Mouse (Mus musculus) kidney, embryonic 15.5 days (tissue): ENCODE results near the gene Lgr6. TPM values are rescaled to one million over a fixed set of nuclear protein-coding genes. Genes with fewer than 3 reads are reported as not detected.

ENCODE experiments used
- ATAC-seq: fragments of 200-750 bp; cut with Nextera tagmentation; replicated peaks from 2 replicates; pipeline ENCODE4 v1.8.0; 2017; ENCODE audit warnings: moderate TSS enrichment; ENCODE audit not compliant: low FRiP score
- H3K27ac ChIP-seq: fragments of 300-500 bp; sonication (generic); 2 replicates; pipeline ENCODE4 v1.5.1; 2015; ENCODE audit warnings: mild to moderate bottlenecking, inconsistent platforms
- H3K27me3 ChIP-seq: fragments of 300-500 bp; sonication (generic); 2 replicates; pipeline ENCODE4 v1.6.1; 2015; ENCODE audit warnings: inconsistent platforms
- H3K36me3 ChIP-seq: fragments of 300-500 bp; sonication (generic); 2 replicates; pipeline ENCODE4 v1.6.1; 2015; ENCODE audit warnings: inconsistent platforms
- H3K4me1 ChIP-seq: fragments of 300-500 bp; sonication (generic); 2 replicates; pipeline ENCODE4 v1.6.1; 2015; ENCODE audit warnings: inconsistent platforms
- H3K4me2 ChIP-seq: fragments of 300-500 bp; sonication (generic); 2 replicates; pipeline ENCODE4 v1.6.1; 2015; ENCODE audit warnings: moderate library complexity, mild to moderate bottlenecking, inconsistent platforms
- H3K4me3 ChIP-seq: fragments of 300-500 bp; sonication (generic); replicated peaks from 2 replicates; pipeline ENCODE4 v1.5.1; 2015; ENCODE audit warnings: mild to moderate bottlenecking, inconsistent platforms
- H3K9ac ChIP-seq: fragments of 300-500 bp; sonication (generic); 2 replicates; pipeline ENCODE4 v1.6.1; 2015; ENCODE audit warnings: mild to moderate bottlenecking, inconsistent platforms
- H3K9me3 ChIP-seq: fragments of 300-500 bp; sonication (generic); replicated peaks from 2 replicates; pipeline ENCODE4 v1.6.1; 2016; ENCODE audit warnings: inconsistent platforms
- WGBS: fragments of 180-500 bp; shearing (Covaris S2); methylation state at CpG from one replicate; pipeline ENCODE4 v1.1.7; 2015; ENCODE audit warnings: mixed read lengths; 5-methylcytosine and 5-hydroxymethylcytosine counted together
- polyA plus RNA-seq: library from polyadenylated mRNA; unstranded; fragments of >200 nt; fragmentation: Nextera tagmentation; extraction: Ambion mirVana; gene quantifications from 2 replicates; pipeline ENCODE4 v1.2.1, GENCODE M21; 2015

Lgr6 gene
- polyA plus RNA-seq, 1 experiment from 2014 or later, result 1.1 TPM

GRCm38 (mm10) chr1:135095189-135095588 lies 9.9 kb downstream of the Lgr6 start:
- Histone ChIP-seq H3K27me3 (peaks cover 35% of the 10 kb centered on the region), H3K27ac (no peak overlapping the region), H3K4me2 (no peak overlapping the region), H3K9ac (no peak overlapping the region), H3K4me3 (no peak overlapping the region), H3K9me3 (no peaks in the 10 kb centered on the region), H3K36me3 (no peaks in the 10 kb centered on the region), H3K4me1 (peaks cover 7% of the 10 kb centered on the region)
- WGBS, result 40% methylated on average over 7 of the region's 7 CpGs
- no peak for ATAC-seq

- Histone ChIP-seq H3K4me1 (peaks cover 5% of the 10 kb centered on the region; the same call in 1 of the 2 replicates), H3K27ac (no peak overlapping the region), H3K4me3 (no peak overlapping the region), H3K4me2 (no peak overlapping the region), H3K9ac (no peak overlapping the region), H3K36me3 (no peaks in the 10 kb centered on the region), H3K9me3 (no peaks in the 10 kb centered on the region), H3K27me3 (peaks cover 38% of the 10 kb centered on the region)
- ATAC-seq, result no peak
- 65% methylated on average over 7 of the region's 7 CpGs for WGBS
Observed at GRCm38 (mm10) chr1:135094723-135095122, 10.4 kb downstream of the Lgr6 start.

GRCm38 (mm10) chr1:135090914-135091313 lies 14.2 kb downstream of the Lgr6 start:
- Histone ChIP-seq H3K27me3 (peaks cover 46% of the 10 kb centered on the region), H3K9ac (no peak overlapping the region), H3K4me2 (no peak overlapping the region), H3K36me3 (no peaks in the 10 kb centered on the region), H3K9me3 (no peaks in the 10 kb centered on the region), H3K27ac (no peak overlapping the region), H3K4me1 (peaks cover 5% of the 10 kb centered on the region; the same call in 1 of the 2 replicates), H3K4me3 (no peak overlapping the region)
- 39% methylated on average over 3 of the region's 3 CpGs for WGBS
- no peak; the same call in 1 of the 2 replicates for ATAC-seq

GRCm38 (mm10) chr1:135089626-135090025 lies 15.4 kb downstream of the Lgr6 start:
- Histone ChIP-seq H3K9me3 (no peaks in the 10 kb centered on the region), H3K4me1 (peaks cover 11% of the 10 kb centered on the region), H3K36me3 (no peaks in the 10 kb centered on the region), H3K27ac (no peak overlapping the region), H3K9ac (no peak overlapping the region), H3K4me3 (no peak overlapping the region), H3K4me2 (no peak overlapping the region), H3K27me3 (peaks cover 59% of the 10 kb centered on the region)
- ATAC-seq, result no peak
- 72% methylated on average over 10 of the region's 10 CpGs for WGBS

GRCm38 (mm10) chr1:135087414-135087813 lies 17.7 kb downstream of the Lgr6 start:
- Histone ChIP-seq H3K9me3 (no peaks in the 10 kb centered on the region), H3K4me3 (no peak overlapping the region), H3K36me3 (no peaks in the 10 kb centered on the region), H3K27me3 (peaks cover 72% of the 10 kb centered on the region), H3K27ac (no peak overlapping the region), H3K4me1 (peaks cover 11% of the 10 kb centered on the region), H3K4me2 (no peak overlapping the region), H3K9ac (no peak overlapping the region)
- ATAC-seq, result no peak
- 71% methylated on average over 1 of the region's 1 CpGs for whole genome bisulfite sequencing

- H3K4me1 ChIP-seq, result peaks cover 9% of the 10 kb centered on the region
- no peaks in the 10 kb centered on the region for H3K9me3 ChIP-seq
- peaks cover 77% of the 10 kb centered on the region for H3K27me3 ChIP-seq
- no peak overlapping the region for H3K9ac ChIP-seq
- no peak for ATAC-seq
- 16% methylated on average over 7 of the region's 7 CpGs for WGBS
- no peak overlapping the region for H3K4me3 ChIP-seq
- H3K27ac ChIP-seq, result no peak overlapping the region
- no peak overlapping the region for H3K4me2 ChIP-seq
- H3K36me3 ChIP-seq, result no peaks in the 10 kb centered on the region
Observed at GRCm38 (mm10) chr1:135086015-135086414, 19.1 kb downstream of the Lgr6 start.

GRCm38 (mm10) chr1:135085296-135085871 lies 19.7 kb downstream of the Lgr6 start:
- WGBS, result 15% methylated on average over 28 of the region's 28 CpGs
- H3K36me3 ChIP-seq, result no peaks in the 10 kb centered on the region
- peaks cover 7% of the 10 kb centered on the region; the same call in 1 of the 2 replicates for H3K4me1 ChIP-seq
- no peaks in the 10 kb centered on the region for H3K9me3 ChIP-seq
- H3K9ac ChIP-seq, result no peak overlapping the region
- peak overlapping the region; percentile 16; the same call in 1 of the 2 replicates for H3K4me3 ChIP-seq
- peaks cover 75% of the 10 kb centered on the region for H3K27me3 ChIP-seq
- H3K4me2 ChIP-seq, result peak overlapping the region; percentile 48
- no peak for ATAC-seq
- no peak overlapping the region for H3K27ac ChIP-seq

DNA sequence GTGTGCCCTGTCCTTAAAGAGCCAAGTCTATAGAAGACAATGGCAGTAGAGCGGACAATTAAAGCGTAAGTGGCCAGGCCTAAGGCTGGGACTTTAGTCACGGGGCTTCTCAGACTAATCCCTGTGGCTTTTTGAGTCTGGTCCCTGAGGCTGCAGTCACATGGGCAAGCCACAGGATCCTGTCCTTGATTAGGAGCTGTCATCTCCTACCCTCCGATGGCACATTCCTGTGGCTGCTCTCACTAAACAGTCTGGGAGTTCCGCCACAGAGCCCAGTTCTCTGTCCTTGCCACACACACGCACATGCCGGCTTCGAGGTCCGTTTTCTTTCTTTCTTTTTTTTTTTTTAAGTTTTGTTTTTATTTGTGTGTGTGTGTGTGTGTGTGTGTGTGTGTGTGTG lies 21.6 kb downstream of the Lgr6 start:
- no peaks in the 10 kb centered on the region for H3K9me3 ChIP-seq
- H3K4me1 ChIP-seq, result peaks cover 7% of the 10 kb centered on the region; the same call in 1 of the 2 replicates
- H3K27me3 ChIP-seq, result peaks cover 58% of the 10 kb centered on the region
- no peak overlapping the region for H3K9ac ChIP-seq
- no peak overlapping the region for H3K27ac ChIP-seq
- no peak for ATAC-seq
- no peak overlapping the region for H3K4me3 ChIP-seq
- H3K36me3 ChIP-seq, result no peaks in the 10 kb centered on the region
- H3K4me2 ChIP-seq, result no peak overlapping the region
- WGBS, result 75% methylated on average over 9 of the region's 9 CpGs

- Histone ChIP-seq H3K36me3 (no peaks in the 10 kb centered on the region), H3K9ac (no peak overlapping the region), H3K27ac (no peak overlapping the region), H3K9me3 (no peaks in the 10 kb centered on the region), H3K4me3 (no peak overlapping the region), H3K27me3 (peaks cover 49% of the 10 kb centered on the region), H3K4me2 (no peak overlapping the region), H3K4me1 (peaks cover 7% of the 10 kb centered on the region; the same call in 1 of the 2 replicates)
- WGBS, result 77% methylated on average over 3 of the region's 3 CpGs
- no peak for ATAC-seq
Observed at GRCm38 (mm10) chr1:135082267-135082666, 22.8 kb downstream of the Lgr6 start.

GRCm38 (mm10) chr1:135079021-135079420 lies 26.1 kb downstream of the Lgr6 start:
- H3K27ac ChIP-seq, result no peak overlapping the region
- ATAC-seq, result no peak
- 38% methylated on average over 2 of the region's 2 CpGs for WGBS

GRCm38 (mm10) chr1:135076470-135076869 lies 28.6 kb downstream of the Lgr6 start:
- no peaks in the 10 kb centered on the region for H3K4me1 ChIP-seq
- no peak overlapping the region for H3K4me3 ChIP-seq
- H3K4me2 ChIP-seq, result no peak overlapping the region
- no peak overlapping the region for H3K27ac ChIP-seq
- H3K9ac ChIP-seq, result no peak overlapping the region
- no peaks in the 10 kb centered on the region for H3K9me3 ChIP-seq
- WGBS, result 55% methylated on average over 5 of the region's 5 CpGs
- ATAC-seq, result no peak
- H3K27me3 ChIP-seq, result peaks cover under 1% of the 10 kb centered on the region
- no peaks in the 10 kb centered on the region for H3K36me3 ChIP-seq

More at GRCm38 (mm10) chr1:135079021-135079420, 26.1 kb downstream of the Lgr6 start:
- Histone ChIP-seq H3K36me3 (no peaks in the 10 kb centered on the region), H3K27me3 (peaks cover 16% of the 10 kb centered on the region), H3K9me3 (no peaks in the 10 kb centered on the region), H3K4me2 (no peak overlapping the region), H3K4me3 (no peak overlapping the region), H3K9ac (no peak overlapping the region), H3K4me1 (no peaks in the 10 kb centered on the region)

- 94% methylated on average over 1 of the region's 1 CpGs for WGBS
- no peak overlapping the region for H3K27ac ChIP-seq
- no peak for ATAC-seq
Observed at GRCm38 (mm10) chr1:135075270-135075669, 29.8 kb downstream of the Lgr6 start.

DNA sequence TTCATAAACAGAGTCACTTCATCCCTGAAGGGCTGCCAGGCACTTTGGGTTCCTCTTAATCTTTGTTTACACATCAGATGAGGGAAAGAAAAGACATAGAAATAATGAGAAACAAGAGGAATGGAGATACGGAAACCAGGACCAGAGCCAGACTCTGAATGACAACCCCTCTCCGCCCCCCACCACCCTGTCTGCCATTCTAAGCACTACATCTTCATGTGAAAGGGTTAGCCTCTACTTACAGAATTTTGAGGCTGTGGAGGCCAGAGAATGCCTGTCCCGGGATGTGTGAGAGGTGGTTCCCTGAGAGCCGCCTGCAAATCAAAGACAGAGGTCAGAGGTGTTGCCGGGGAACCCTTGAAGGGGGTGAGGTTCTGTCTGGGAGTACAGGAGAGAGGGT lies 32.4 kb downstream of the Lgr6 start:
- Histone ChIP-seq H3K27ac (no peak overlapping the region), H3K36me3 (no peaks in the 10 kb centered on the region), H3K27me3 (peaks cover 14% of the 10 kb centered on the region), H3K4me2 (no peak overlapping the region), H3K4me3 (no peak overlapping the region), H3K4me1 (0 out of 2 replicates have a peak, but pooled peaks cover 4% of the 10 kb centered on the region), H3K9me3 (no peaks in the 10 kb centered on the region), H3K9ac (no peak overlapping the region)
- ATAC-seq, result no peak
- WGBS, result 60% methylated on average over 5 of the region's 5 CpGs

More at GRCm38 (mm10) chr1:135075270-135075669, 29.8 kb downstream of the Lgr6 start:
- no peaks in the 10 kb centered on the region for H3K4me1 ChIP-seq
- no peak overlapping the region for H3K9ac ChIP-seq
- H3K36me3 ChIP-seq, result no peaks in the 10 kb centered on the region
- no peaks in the 10 kb centered on the region for H3K9me3 ChIP-seq
- H3K27me3 ChIP-seq, result peaks cover 3% of the 10 kb centered on the region
- H3K4me2 ChIP-seq, result no peak overlapping the region
- no peak overlapping the region for H3K4me3 ChIP-seq
